Mouse (Mus musculus) CH12.LX (cell line): Measurements from ENCODE around the gene Ifi27. TPM values are rescaled to one million over a fixed set of nuclear protein-coding genes. Genes with fewer than 3 reads are reported as not detected.

Experiments used
- DNase-seq: peaks from one replicate; pipeline ENCODE4 v3.0.0-alpha.2; 2013; ENCODE audit errors: extremely low read depth
- H3K27ac ChIP-seq: 2 replicates; pipeline ENCODE4 v1.5.1; 2012; ENCODE audit warnings: low read depth, mild to moderate bottlenecking, control low read depth, moderate library complexity; ENCODE audit not compliant: insufficient read depth
- H3K27me3 ChIP-seq: replicated peaks from 2 replicates; pipeline ENCODE3; 2012; ENCODE audit warnings: inconsistent platforms
- H3K36me3 ChIP-seq, 2 experiments: replicated peaks in 1 of 2; 2 replicates each; pipeline versions ENCODE3 to v1.6.1; 2012; ENCODE audit warnings: inconsistent platforms in 1 of 2, low read length in 1 of 2, mild to moderate bottlenecking in 1 of 2, mixed read lengths in 1 of 2, moderate library complexity in 1 of 2; ENCODE audit not compliant: control insufficient read depth in 1 of 2, insufficient read depth in 1 of 2
- H3K4me1 ChIP-seq, 2 experiments: 2 replicates each; pipeline ENCODE4 v1.6.1; 2012; ENCODE audit warnings: inconsistent platforms in 1 of 2, moderate library complexity in 1 of 2; ENCODE audit not compliant: insufficient read depth in 2 of 2, control insufficient read depth in 1 of 2
- H3K4me2 ChIP-seq: 2 replicates; pipeline ENCODE4 v1.6.1; 2012; ENCODE audit warnings: low read depth, mild to moderate bottlenecking, control low read depth; ENCODE audit not compliant: poor library complexity, insufficient read depth, severe bottlenecking
- H3K4me3 ChIP-seq, 3 experiments: fragments of 150-350 bp in 1 of 3; sonication (generic) in 1 of 3; replicated peaks in 1 of 3; 2 replicates each; pipeline versions ENCODE3 to v1.5.1; 2011 to 2012; ENCODE audit warnings: low read depth in 2 of 3, low read length in 2 of 3, mild to moderate bottlenecking in 2 of 3, moderate library complexity in 2 of 3, control low read depth in 1 of 3, improper control_type of control experiment in 1 of 3, inconsistent platforms in 1 of 3, mixed read lengths in 1 of 3; ENCODE audit not compliant: poor library complexity in 1 of 3
- H3K79me2 ChIP-seq: replicated peaks from 2 replicates; pipeline ENCODE4 v1.6.1; 2012; ENCODE audit warnings: mild to moderate bottlenecking, moderate library complexity; ENCODE audit not compliant: control insufficient read depth, poor library complexity, insufficient read depth, severe bottlenecking; ENCODE audit errors: extremely low read depth
- H3K9ac ChIP-seq: 2 replicates; pipeline ENCODE4 v1.6.1; 2012; ENCODE audit warnings: low read depth, mild to moderate bottlenecking, control low read depth, moderate library complexity; ENCODE audit not compliant: insufficient read depth
- H3K9me3 ChIP-seq: replicated peaks from 2 replicates; pipeline ENCODE3; 2012; ENCODE audit warnings: low read length, inconsistent platforms, mixed read lengths
- BHLHE40 ChIP-seq: IDR thresholded peaks from 2 replicates; pipeline ENCODE4 v1.6.1; 2011; ENCODE audit warnings: mild to moderate bottlenecking, low read depth, low read length, improper control_type of control experiment
- CTCF ChIP-seq, 2 experiments: IDR thresholded peaks in 1 of 2; conservative IDR thresholded peaks in 1 of 2; 2 replicates each; pipeline ENCODE4 v1.5.1; 2011 to 2012; ENCODE audit warnings: low read depth in 2 of 2, low read length in 2 of 2, improper control_type of control experiment in 1 of 2, inconsistent platforms in 1 of 2, mild to moderate bottlenecking in 1 of 2, moderate library complexity in 1 of 2
- ELF1 ChIP-seq: IDR thresholded peaks from 2 replicates; pipeline ENCODE4 v1.6.1; 2014; ENCODE audit warnings: low read depth, mild to moderate bottlenecking, inconsistent platforms, low read length, improper control_type of control experiment
- ETS1 ChIP-seq: conservative IDR thresholded peaks from 2 replicates; pipeline ENCODE4 v1.6.1; 2012; ENCODE audit warnings: low read depth, mild to moderate bottlenecking, inconsistent platforms, low read length, improper control_type of control experiment, moderate library complexity
- GABPA ChIP-seq: IDR thresholded peaks from 2 replicates; pipeline ENCODE4 v1.6.1; 2012; ENCODE audit warnings: low read depth, low read length, improper control_type of control experiment, inconsistent platforms; ENCODE audit not compliant: insufficient replicate concordance
- HCFC1 ChIP-seq: IDR thresholded peaks from 2 replicates; pipeline ENCODE4 v1.6.1; 2012; ENCODE audit warnings: low read depth, mild to moderate bottlenecking, inconsistent platforms, low read length, improper control_type of control experiment
- IRF4 ChIP-seq: IDR thresholded peaks from 2 replicates; pipeline ENCODE4 v1.6.1; 2014; ENCODE audit warnings: low read depth, mild to moderate bottlenecking, inconsistent platforms, low read length, improper control_type of control experiment
- JUND ChIP-seq: conservative IDR thresholded peaks from 2 replicates; pipeline ENCODE4 v1.6.1; 2011; ENCODE audit warnings: low read depth, low read length, improper control_type of control experiment
- MAX ChIP-seq: IDR thresholded peaks from 2 replicates; pipeline ENCODE4 v1.6.1; 2011; ENCODE audit warnings: low read length, improper control_type of control experiment
- MAZ ChIP-seq: IDR thresholded peaks from 2 replicates; pipeline ENCODE4 v1.6.1; 2012; ENCODE audit warnings: low read depth, mild to moderate bottlenecking, inconsistent platforms, low read length, improper control_type of control experiment, moderate library complexity
- MXI1 ChIP-seq: IDR thresholded peaks from 2 replicates; pipeline ENCODE4 v1.6.1; 2011; ENCODE audit warnings: mild to moderate bottlenecking, low read depth, low read length, improper control_type of control experiment
- MYC ChIP-seq: IDR thresholded peaks from 2 replicates; pipeline ENCODE4 v1.6.1; 2011; ENCODE audit warnings: low read depth, mild to moderate bottlenecking, improper control_type of control experiment, low read length
- NELFE ChIP-seq: IDR thresholded peaks from 2 replicates; pipeline ENCODE4 v1.6.1; 2011; ENCODE audit warnings: low read depth, low read length, improper control_type of control experiment
- POLR2A ChIP-seq: IDR thresholded peaks from 2 replicates; pipeline ENCODE4 v1.6.1; 2011; ENCODE audit warnings: low read depth, mild to moderate bottlenecking, improper control_type of control experiment, low read length
- RAD21 ChIP-seq: IDR thresholded peaks from 2 replicates; pipeline ENCODE4 v1.6.1; 2011; ENCODE audit warnings: low read depth, mild to moderate bottlenecking, low read length, improper control_type of control experiment, moderate library complexity
- RCOR1 ChIP-seq: conservative IDR thresholded peaks from 2 replicates; pipeline ENCODE4 v1.6.1; 2012; ENCODE audit warnings: low read depth, mild to moderate bottlenecking, inconsistent platforms, low read length, improper control_type of control experiment
- SIN3A ChIP-seq: IDR thresholded peaks from 2 replicates; pipeline ENCODE4 v1.6.1; 2012; ENCODE audit warnings: low read length, improper control_type of control experiment, inconsistent platforms
- SMC3 ChIP-seq: IDR thresholded peaks from 2 replicates; pipeline ENCODE4 v1.6.1; 2011; ENCODE audit warnings: low read depth, low read length, improper control_type of control experiment
- TCF12 ChIP-seq: IDR thresholded peaks from 2 replicates; pipeline ENCODE4 v1.6.1; 2014; ENCODE audit warnings: low read depth, mild to moderate bottlenecking, inconsistent platforms, low read length, improper control_type of control experiment
- UBTF ChIP-seq: IDR thresholded peaks from 2 replicates; pipeline ENCODE4 v1.6.1; 2012; ENCODE audit warnings: low read depth, mild to moderate bottlenecking, inconsistent platforms, low read length, improper control_type of control experiment, moderate library complexity
- USF1 ChIP-seq: IDR thresholded peaks from 2 replicates; pipeline ENCODE4 v1.6.1; 2014; ENCODE audit warnings: low read depth, mild to moderate bottlenecking, inconsistent platforms, low read length, improper control_type of control experiment
- ZMIZ1 ChIP-seq: IDR thresholded peaks from 2 replicates; pipeline ENCODE4 v1.6.1; 2012; ENCODE audit warnings: low read depth, mild to moderate bottlenecking, inconsistent platforms, low read length, improper control_type of control experiment
- dilution Hi-C: fragments of 300-500 bp; cut with MboI; formaldehyde crosslinking; loops from 2 replicates; pipeline ENCODE4 v1.14.3; 2020; ENCODE audit warnings: low sequenced_read_pairs; ENCODE audit not compliant: extremely low pct_unique_long_range_greater_than_20kb, extremely low pct_ligation_motif_present
- in situ Hi-C: fragments of 300-500 bp; cut with MboI; formaldehyde crosslinking; loops from 3 replicates; pipeline ENCODE4 v1.14.3; 2019; ENCODE audit warnings: low sequenced_read_pairs, low pct_ligation_motif_present, low pct_unique_long_range_greater_than_20kb, mixed read lengths
- polyA plus RNA-seq: library from polyadenylated mRNA; unstranded; fragments of >175 nt; gene quantifications from 2 replicates; pipeline ENCODE4 v1.2.1, GENCODE M21; 2012; ENCODE audit warnings: low read depth; ENCODE audit not compliant: insufficient read length
- total RNA-seq, 2 experiments: library from RNA; depleted of rRNA; stranded (reverse); fragments of 300-350 nt in 1 of 2; fragments of >200 nt in 1 of 2; gene quantifications; 2 replicates each; pipeline ENCODE4 v1.2.3; 2012 to 2014

The Ifi27 gene
- total and polyA plus RNA-seq, 3 experiments, result 132 to 198 (median 135) TPM

DNA sequence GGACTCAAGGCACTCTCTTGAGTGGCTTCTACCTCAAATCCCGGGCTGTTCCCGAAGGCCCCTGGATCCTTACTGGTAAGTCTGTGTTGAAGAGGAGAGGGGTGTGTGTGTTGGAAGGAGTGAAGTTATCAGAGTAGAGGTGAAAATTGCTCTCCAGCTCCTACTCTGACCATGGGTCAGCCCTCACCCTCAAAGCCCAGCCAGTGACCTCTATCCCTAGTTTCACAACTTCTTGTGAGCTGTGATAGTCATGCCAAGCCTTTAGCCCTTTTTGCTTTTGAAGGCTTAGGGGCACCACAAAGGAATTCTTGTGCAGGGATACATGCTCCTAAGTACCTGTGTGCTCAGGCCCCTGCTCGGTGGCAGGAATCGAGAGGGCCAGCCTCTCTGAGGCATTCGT lies 47.7 kb downstream of the Ifi27 start:
- 0 out of 4 replicates have a peak, but pooled peaks cover 0 to 7% of the 10 kb centered on the region in 2 experiments for H3K4me1 ChIP-seq
- in situ Hi-C loops, result no loop called here

DNA sequence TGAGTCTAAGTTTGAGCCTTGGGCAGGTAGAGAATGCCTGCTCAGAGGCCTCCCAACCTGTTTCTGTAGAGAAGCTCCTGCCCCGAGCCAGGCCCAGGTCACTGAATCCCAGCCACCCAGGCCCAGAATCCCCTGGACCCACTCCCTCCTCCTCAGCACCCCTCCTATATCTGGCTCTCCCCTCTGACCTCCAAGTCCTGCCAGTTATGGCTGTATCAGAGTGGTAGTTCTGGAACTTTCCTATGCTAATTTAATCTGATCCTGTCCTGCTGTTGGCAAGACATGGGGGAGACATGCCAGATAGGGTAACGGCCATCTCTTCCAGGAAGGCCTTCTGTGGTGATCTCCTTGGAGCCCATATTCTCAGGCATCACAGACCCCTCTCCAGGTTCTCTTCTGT lies 48.8 kb downstream of the Ifi27 start:
- H3K79me2 ChIP-seq, result no peaks in the 10 kb centered on the region
- peaks cover 27% of the 10 kb centered on the region for H3K27me3 ChIP-seq
- dilution Hi-C loops, result no loop called here
- no peak overlapping the region for H3K9ac ChIP-seq
- 0 out of 4 replicates have a peak, but pooled peaks cover 0 to 7% of the 10 kb centered on the region in 2 experiments for H3K4me1 ChIP-seq
- H3K9me3 ChIP-seq, result no peaks in the 10 kb centered on the region
- no peak overlapping the region for H3K4me2 ChIP-seq
- in situ Hi-C loops, result no loop called here
- H3K4me3 ChIP-seq, result no peak overlapping the region
- DNase-seq, result no peak
- no peak overlapping the region for H3K27ac ChIP-seq
- TF ChIP-seq ETS1 (no peak), CTCF (conservative IDR thresholded peaks at IDR 0.05 in 1 of 2, IDR thresholded peaks at IDR 0.05 in 1 of 2; ENCODE audit: low read depth in 2 of 2, low read length in 2 of 2) (no peak), IRF4 (no peak), TCF12 (no peak), RCOR1 (no peak), MYC (no peak), MAZ (no peak), USF1 (no peak), BHLHE40 (no peak), HCFC1 (no peak), GABPA (no peak), SIN3A (no peak), MAX (no peak), JUND (no peak), RAD21 (no peak), ZMIZ1 (no peak), UBTF (no peak), POLR2A (no peak), ELF1 (no peak)
- TF ChIP-seq, all 38 proteins: peak for 0
- H3K36me3 ChIP-seq, result no peaks in the 10 kb centered on the region

More for the DNA sequence above, 47.7 kb downstream of the Ifi27 start:
- Histone ChIP-seq H3K4me2 (no peak overlapping the region), H3K27ac (no peak overlapping the region), H3K4me3 (no peak overlapping the region), H3K36me3 (no peaks in the 10 kb centered on the region), H3K9me3 (no peaks in the 10 kb centered on the region), H3K27me3 (peaks cover 27% of the 10 kb centered on the region), H3K79me2 (no peaks in the 10 kb centered on the region), H3K9ac (no peak overlapping the region)
- dilution Hi-C loops, result no loop called here
- no peak for TF ChIP-seq JUND
- TF ChIP-seq NELFE, result no peak
- TF ChIP-seq MXI1, result no peak
- TF ChIP-seq BHLHE40, result no peak
- no peak for TF ChIP-seq SMC3
- no peak for DNase-seq
